Mouse (Mus musculus) thymus, adult 2 months (tissue): ENCODE results near the gene Kif2a.

Experiments used
- CTCF ChIP-seq: fragments of 200-500 bp; IDR thresholded peaks from 2 replicates; pipeline ENCODE4 v1.5.1; 2012; ENCODE audit warnings: mild to moderate bottlenecking, control low read depth, low read length, moderate library complexity, borderline replicate concordance; ENCODE audit not compliant: control insufficient read depth, poor library complexity, insufficient read depth; ENCODE audit errors: extremely low read depth
- POLR2A ChIP-seq: fragments of 200-500 bp; IDR thresholded peaks from 2 replicates; pipeline ENCODE4 v1.6.1; 2012; ENCODE audit warnings: mild to moderate bottlenecking, low read length, control low read depth, moderate library complexity; ENCODE audit not compliant: control insufficient read depth, poor library complexity, insufficient read depth; ENCODE audit errors: extremely low read depth

DNA sequence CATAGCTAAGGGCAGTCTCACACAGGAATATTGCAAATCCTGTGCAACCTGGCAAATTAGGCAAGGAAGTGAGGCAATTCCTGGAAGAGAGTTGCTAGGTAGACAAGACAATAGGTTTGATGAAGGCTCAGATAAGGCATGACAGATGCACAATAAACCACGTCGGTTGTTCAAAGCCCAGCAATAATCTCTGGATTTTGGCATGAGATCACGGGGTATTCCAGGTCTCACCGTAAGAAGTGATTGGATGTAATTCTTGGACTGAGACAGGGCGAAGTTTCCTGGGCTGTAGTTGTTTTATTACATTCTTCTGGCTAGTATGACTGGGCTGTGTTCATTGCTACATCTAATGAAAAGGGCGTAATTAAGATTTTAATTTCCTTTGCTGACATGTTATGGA is 20.6 kb upstream of the Kif2a start:
- TF ChIP-seq POLR2A (no peak), CTCF (no peak)
